In genomic region chr3:149088621-149089128, GRCm38 (mm10) we compare ENCODE assay signal across 8 mouse cellular contexts.
DNase-seq lines count a peak whose midpoint lies in the region; ATAC-seq and TF ChIP-seq lines count a peak whose summit lies in the region.

No protein-coding gene starts in this region.

- H3K79me2 ChIP-seq in heart, adult 2 months (replicated peaks; ENCODE audit: control insufficient read depth, insufficient read depth, low read length): no peaks in the 10 kb centered on the region

- no peak overlapping the region for H3K27ac ChIP-seq in heart, adult 2 months
- H3K27ac ChIP-seq in forebrain, embryonic 10.5 days: peak overlapping the region; percentile 82
- no peak overlapping the region for H3K27ac ChIP-seq in intestine, embryonic 14.5 days (ENCODE audit: low read depth)

- H3K9me3 ChIP-seq in forebrain, embryonic 10.5 days: no peaks in the 10 kb centered on the region
- no peaks in the 10 kb centered on the region for H3K9me3 ChIP-seq in intestine, embryonic 14.5 days (ENCODE audit: control insufficient read depth, low read length)

- intact Hi-C loops in heart, adult 2 months (cut with DNase I): no loop called here

- 12% methylated on average over 16 of the region's 16 CpGs for WGBS in heart, adult 2 months
- WGBS in forebrain, embryonic 10.5 days: 5% methylated on average over 16 of the region's 16 CpGs
- WGBS in intestine, embryonic 14.5 days: 18% methylated on average over 16 of the region's 16 CpGs

- DNase-seq in heart, adult 2 months: no peak
- DNase-seq in heart, adult 9 months (ENCODE audit: low spot score in 2 of 2): no peak
- peak; percentile 64 for DNase-seq in forebrain, embryonic 10.5 days (ENCODE audit: extremely low spot score, low spot score)
- no peak for DNase-seq in intestine, embryonic 14.5 days (ENCODE audit: low spot score)
- DNase-seq in adipocyte (ENCODE audit: low spot score): no peak
- DNase-seq in urinary bladder, postnatal 36 days (ENCODE audit: low spot score in 2 of 2): no peak
- DNase-seq in frontal cortex, postnatal 10 days (ENCODE audit: low spot score in 2 of 2): no peak

- peak; percentile 38; the same call in 1 of the 2 replicates for ATAC-seq in intestine, embryonic 14.5 days (replicated peaks; ENCODE audit: low FRiP score, low TSS enrichment, low read depth)
- peak; percentile 74 for ATAC-seq in megakaryocyte progenitor cell, adult 5-6 weeks (replicated peaks; ENCODE audit: poor library complexity)

- H3K4me1 ChIP-seq in heart, adult 2 months (ENCODE audit: control insufficient read depth, insufficient read depth, low read length): peaks cover 4% of the 10 kb centered on the region
- peaks cover 91% of the 10 kb centered on the region for H3K4me1 ChIP-seq in forebrain, embryonic 10.5 days
- peaks cover 24% of the 10 kb centered on the region for H3K4me1 ChIP-seq in intestine, embryonic 14.5 days (replicated peaks; ENCODE audit: control insufficient read depth, insufficient read depth, low read length)

- H3K4me2 ChIP-seq in intestine, embryonic 14.5 days (ENCODE audit: low read length): peak overlapping the region; percentile 47

- no peak for TF ChIP-seq CTCF in heart, adult 2 months (IDR thresholded peaks at IDR 0.05)

- H3K36me3 ChIP-seq in heart, adult 2 months (ENCODE audit: control insufficient read depth, insufficient read depth, low read length): no peaks in the 10 kb centered on the region
- H3K36me3 ChIP-seq in forebrain, embryonic 10.5 days (replicated peaks): no peaks in the 10 kb centered on the region
- H3K36me3 ChIP-seq in intestine, embryonic 14.5 days (ENCODE audit: control insufficient read depth, insufficient read depth, low read length): no peaks in the 10 kb centered on the region

- TF ChIP-seq POLR2A in heart, adult 2 months (IDR thresholded peaks at IDR 0.05; ENCODE audit: insufficient read depth, low read depth, low read length): no peak

- H3K9ac ChIP-seq in heart, adult 2 months (ENCODE audit: low read depth, low read length): no peak overlapping the region; the same call in 1 of the 2 replicates
- H3K9ac ChIP-seq in intestine, embryonic 14.5 days (ENCODE audit: low read length): peak overlapping the region; percentile 30; the same call in 1 of the 2 replicates

- no peaks in the 10 kb centered on the region for H3K27me3 ChIP-seq in heart, adult 2 months (ENCODE audit: control insufficient read depth, insufficient read depth, low read length)
- peaks cover 52% of the 10 kb centered on the region for H3K27me3 ChIP-seq in forebrain, embryonic 10.5 days (ENCODE audit: poor library complexity, severe bottlenecking)
- H3K27me3 ChIP-seq in intestine, embryonic 14.5 days (replicated peaks; ENCODE audit: control insufficient read depth, insufficient read depth, low read length): no peaks in the 10 kb centered on the region

- no peak for TF ChIP-seq EP300 in heart, adult 2 months (IDR thresholded peaks at IDR 0.05; ENCODE audit: insufficient read depth, low read depth, low read length)

- peak overlapping the region; percentile 43 for H3K4me3 ChIP-seq in heart, adult 2 months
- H3K4me3 ChIP-seq in forebrain, embryonic 10.5 days: peak overlapping the region; percentile 45
- 0 out of 2 replicates have a peak overlapping the region, but pooled peaks have one; percentile 6 for H3K4me3 ChIP-seq in intestine, embryonic 14.5 days (ENCODE audit: low read depth, low read length)
